Mouse (Mus musculus) B cell, adult (primary cell): ENCODE measurements around the gene Fam186a. TPM values are rescaled to one million over a fixed set of nuclear protein-coding genes. Genes with fewer than 3 reads are reported as not detected.

Experiments used
- total RNA-seq: library from RNA; stranded (reverse); gene quantifications from 4 replicates; pipeline ENCODE4 v1.2.4, GENCODE M21; 2023; ENCODE audit not compliant: inconsistent age

The Fam186a gene
- not detected in 4 replicates for total RNA-seq

DNA sequence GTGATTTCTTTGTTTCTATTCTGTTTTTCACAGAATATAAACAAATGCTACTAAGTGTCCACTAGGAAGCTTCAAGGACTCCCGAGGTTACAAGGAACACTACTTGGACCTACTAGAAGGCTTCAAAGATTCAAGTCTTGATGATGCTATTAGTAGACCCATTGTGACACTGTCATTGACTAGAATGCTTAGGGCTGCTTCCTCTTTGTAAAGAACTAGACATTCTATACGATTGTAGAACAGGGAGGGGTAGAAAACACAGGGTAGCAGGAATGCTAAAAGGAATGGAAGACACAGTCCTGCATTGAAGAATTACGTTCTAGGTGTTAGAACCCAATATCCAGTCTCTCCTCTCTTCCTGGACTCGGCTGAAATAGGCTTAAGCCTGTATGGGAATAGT is at the start of gene Fam186a:
TSS of gene Fam186a (minus strand) at position 101 of the 400 bp plus-strand sequence.

DNA sequence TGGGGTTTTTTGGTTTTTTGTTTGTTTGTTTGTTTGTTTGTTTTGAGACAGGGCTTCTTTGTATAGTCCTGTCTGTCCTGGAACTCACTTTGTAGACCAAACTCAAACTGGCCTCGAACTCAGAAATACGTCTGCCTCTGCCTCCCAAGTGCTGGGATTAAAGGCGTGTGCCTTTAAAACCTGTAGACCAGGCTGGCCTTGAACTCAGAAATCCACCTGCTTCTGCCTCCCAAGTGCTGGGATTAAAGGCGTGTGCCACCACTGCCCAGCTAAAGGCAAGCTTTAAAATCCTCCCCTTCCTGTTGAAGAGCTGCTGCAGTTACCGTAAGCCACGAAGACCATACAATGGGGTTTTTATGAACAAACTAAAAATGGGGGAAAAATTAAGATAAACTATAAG is 2.9 kb upstream of the Fam186a start, which contains the start of gene Larp4:
TSS of gene Larp4 (plus strand) at position 301 of the 400 bp plus-strand sequence.

GRCm38 (mm10) chr15:99875334-99875869 is 91.5 kb downstream of the Fam186a start, which contains the start of gene Lima1:
Gene Lima1 (minus strand): TSS chr15:99875456.

Other genes starting within 250 kb of the Fam186a start
- gene Gpd1, start 249.5 kb downstream of the Fam186a start, total RNA-seq = 0.22 to 1.3 TPM (median 0.44 TPM) in 4 replicates
- gene Cox14, start 241.4 kb downstream of the Fam186a start, total RNA-seq = 42.7 to 52.1 TPM (median 49.8 TPM) in 4 replicates
- gene Cers5, start 194.2 kb downstream of the Fam186a start, total RNA-seq = 45.6 to 59.0 TPM (median 49.2 TPM) in 4 replicates
- 0.83 to 1.9 TPM (median 1.7 TPM) in 4 replicates for gene Lima1, start 91.6 kb downstream of the Fam186a start, total RNA-seq
- gene Larp4, start 3.0 kb upstream of the Fam186a start, total RNA-seq = 83.1 to 87.0 TPM (median 85.4 TPM) in 4 replicates
- gene Dip2b, start 71.6 kb upstream of the Fam186a start, total RNA-seq = 77.9 to 85.7 TPM (median 83.7 TPM) in 4 replicates